8 mouse cellular contexts compared by ENCODE assay signal in genomic region chr14:57890011-57890842, GRCm38 (mm10). TPM values are rescaled to one million over a fixed set of nuclear protein-coding genes. Genes with fewer than 3 reads are reported as not detected.
A peak's percentile ranks its signal among the peaks of the same experiment; 100 is the strongest.
DNase-seq lines count a peak whose midpoint lies in the region; ATAC-seq and TF ChIP-seq lines count a peak whose summit lies in the region.

Gene Zdhhc20, minus strand, starts transcription at chr14:57890276.

- ATAC-seq in G1E (ENCODE audit: extremely low read depth, insufficient number of reproducible peaks, low FRiP score, poor library complexity, severe bottlenecking), result peak; percentile 93
- ATAC-seq in forebrain, postnatal 0 days, result peak; percentile 97
- peak; percentile 98 for ATAC-seq in lung, embryonic 16.5 days (ENCODE audit: low read depth)

- DNase-seq in G1E (ENCODE audit: low spot score), result peak; percentile 79
- peak; percentile 94 to 95 for DNase-seq in cerebellum, adult 18-20 months
- DNase-seq in forebrain, postnatal 0 days, result peak; percentile 96
- DNase-seq in heart, postnatal 4 days, result peak; percentile 98
- peak; percentile 83 for DNase-seq in layer of hippocampus, adult 9-10 months (ENCODE audit: low spot score)
- DNase-seq in ovary, postnatal 10 days (ENCODE audit: low spot score), result peak; percentile 82
- DNase-seq in thymus, postnatal 10 days (ENCODE audit: low spot score in 2 of 2), result peak; percentile 95

- WGBS in forebrain, postnatal 0 days, result 5% methylated on average over 62 of the region's 65 CpGs
- 4% methylated on average over 42 of the region's 65 CpGs for WGBS in lung, embryonic 16.5 days

- H3K27ac ChIP-seq in forebrain, postnatal 0 days (ENCODE audit: low read depth, low read length), result peak within 1 kb of the TSS; percentile 89
- peak within 1 kb of the TSS; percentile 83 for H3K27ac ChIP-seq in lung, embryonic 16.5 days (ENCODE audit: low read length)

- peak within 1 kb of the TSS; percentile 94 for H3K9ac ChIP-seq in forebrain, postnatal 0 days
- peak within 1 kb of the TSS; percentile 96 for H3K9ac ChIP-seq in lung, embryonic 16.5 days (ENCODE audit: low read length)

- TF ChIP-seq CTCF in G1E (IDR thresholded peaks at IDR 0.05; ENCODE audit: low read depth, low read length), result no peak
- no peak for TF ChIP-seq CTCF in forebrain, postnatal 0 days (IDR thresholded peaks at IDR 0.05; ENCODE audit: low read depth)

- H3K9me3 ChIP-seq in G1E (replicated peaks), result peaks cover 2% of the 10 kb centered on the region
- no peaks in the 10 kb centered on the region for H3K9me3 ChIP-seq in forebrain, postnatal 0 days (ENCODE audit: low read length)
- H3K9me3 ChIP-seq in lung, embryonic 16.5 days (ENCODE audit: control insufficient read depth, low read length), result no peaks in the 10 kb centered on the region; the same call in 1 of the 2 replicates

- H3K4me2 ChIP-seq in forebrain, postnatal 0 days (ENCODE audit: low read depth), result peak within 1 kb of the TSS; percentile 60
- peak within 1 kb of the TSS; percentile 79 for H3K4me2 ChIP-seq in lung, embryonic 16.5 days (ENCODE audit: low read depth, low read length)

- peaks cover 6% of the 10 kb centered on the region for H3K36me3 ChIP-seq in G1E (replicated peaks)
- no peaks in the 10 kb centered on the region for H3K36me3 ChIP-seq in forebrain, postnatal 0 days (ENCODE audit: insufficient read depth)
- no peaks in the 10 kb centered on the region for H3K36me3 ChIP-seq in lung, embryonic 16.5 days (ENCODE audit: control insufficient read depth, insufficient read depth, low read length)

- no peaks in the 10 kb centered on the region for H3K27me3 ChIP-seq in G1E (ENCODE audit: insufficient read depth, low read length)
- no peaks in the 10 kb centered on the region for H3K27me3 ChIP-seq in forebrain, postnatal 0 days (ENCODE audit: insufficient read depth, low read length)
- no peaks in the 10 kb centered on the region for H3K27me3 ChIP-seq in lung, embryonic 16.5 days (ENCODE audit: control insufficient read depth, insufficient read depth, low read depth, low read length)

- peak within 1 kb of the TSS; percentile 98 for H3K4me3 ChIP-seq in G1E (ENCODE audit: low read depth, low read length)
- H3K4me3 ChIP-seq in forebrain, postnatal 0 days (ENCODE audit: low read depth, low read length), result peak within 1 kb of the TSS; percentile 87
- peak within 1 kb of the TSS; percentile 91 for H3K4me3 ChIP-seq in lung, embryonic 16.5 days (ENCODE audit: low read length)

- H3K4me1 ChIP-seq in G1E (ENCODE audit: insufficient read depth, low read depth, low read length), result peaks cover 13% of the 10 kb centered on the region
- peaks cover 2% of the 10 kb centered on the region; the same call in 1 of the 2 replicates for H3K4me1 ChIP-seq in forebrain, postnatal 0 days (ENCODE audit: insufficient read depth)
- H3K4me1 ChIP-seq in lung, embryonic 16.5 days (replicated peaks; ENCODE audit: control insufficient read depth, insufficient read depth, low read length), result peaks cover 20% of the 10 kb centered on the region

RNA-seq across cellular contexts. Expression of gene Zdhhc20, which starts in this region (rescaled TPM):
- total RNA-seq in G1E (2014; fragmentation: Nextera tagmentation), result 20.5 and 21.2 TPM in 2 replicates
- 13.3 and 19.7 TPM in 2 replicates for total RNA-seq in G1E (2017)
- polyA plus RNA-seq in G1E (2012), result 0.46 and 1.0 TPM in 2 replicates
- total RNA-seq in forebrain, postnatal 0 days (2014; rRNA removed), result 26.7 and 35.0 TPM in 2 replicates
- polyA plus RNA-seq in forebrain, postnatal 0 days (2015; fragmentation: Nextera tagmentation; extraction: Ambion mirVana), result 21.9 and 31.6 TPM in 2 replicates
- total RNA-seq in heart, postnatal 4 days (2021), result 10 to 100 TPM; 26.2 to 27.7 TPM
- polyA plus RNA-seq in lung, embryonic 16.5 days (2015; fragmentation: Nextera tagmentation; extraction: Ambion mirVana), result 72.3 and 76.2 TPM in 2 replicates

Comparison
In these comparisons a context has a peak if more than half of its experiments do, and no peak if none do; other contexts are left out.
1. Peak in every context shown above with its lines: DNase-seq, ATAC-seq, H3K4me3 ChIP-seq and H3K27ac ChIP-seq.
2. RNA of gene Zdhhc20 (polyA plus RNA-seq): 72.3 to 76.2 TPM in lung, embryonic 16.5 days and 21.9 to 31.6 TPM in forebrain, postnatal 0 days; 0.46 to 1.0 TPM in G1E; every median in the first group is over 10 times any median in the second.